In genomic region chr1:57949195-57949594, GRCm38 (mm10) we compare ENCODE assay signal across 11 mouse cellular contexts. TPM values are rescaled to one million over a fixed set of nuclear protein-coding genes. Genes with fewer than 3 reads are reported as not detected.
DNase-seq lines count a peak whose midpoint lies in the region; ATAC-seq and TF ChIP-seq lines count a peak whose summit lies in the region.
"Had no signal": no experiment of that assay in that cellular context is flagged by ENCODE, and none has a peak within 500 bp of the region (broad histone marks: within the 10 kb centered on the region; RNA-seq: fewer than 3 reads in every experiment).

No protein-coding gene starts in this region.

- WGBS in liver, embryonic 14.5 days (ENCODE audit: insufficient replicate concordance), result 25% methylated on average over 1 of the region's 1 CpGs
- WGBS in liver, embryonic 11.5 days, result 46% methylated on average over 1 of the region's 1 CpGs
- 6% methylated on average over 1 of the region's 1 CpGs for WGBS in midbrain, embryonic 11.5 days

- no peaks in the 10 kb centered on the region for H3K27me3 ChIP-seq in liver, embryonic 14.5 days (ENCODE audit: control insufficient read depth, insufficient read depth, low read length)
- H3K27me3 ChIP-seq in liver, embryonic 11.5 days (replicated peaks; ENCODE audit: control insufficient read depth, insufficient read depth, low read length), result no peaks in the 10 kb centered on the region
- H3K27me3 ChIP-seq in midbrain, embryonic 11.5 days (ENCODE audit: control insufficient read depth, insufficient read depth, low read length), result no peaks in the 10 kb centered on the region
- H3K27me3 ChIP-seq: heart, embryonic 13.5 days; limb, embryonic 12.5 days had no signal

- peak; percentile 67; the same call in 1 of the 2 replicates for ATAC-seq in frontal cortex, adult (ENCODE audit: low TSS enrichment)
- ATAC-seq in liver, embryonic 14.5 days (ENCODE audit: insufficient read depth), result no peak
- no peak for ATAC-seq in liver, embryonic 11.5 days (replicated peaks; ENCODE audit: low FRiP score)
- ATAC-seq in midbrain, embryonic 11.5 days (ENCODE audit: low FRiP score), result peak; percentile 48; the same call in 1 of the 2 replicates

- H3K27ac ChIP-seq in liver, embryonic 14.5 days, result no peak overlapping the region
- H3K27ac ChIP-seq in liver, embryonic 11.5 days (ENCODE audit: low read depth, low read length), result no peak overlapping the region
- H3K27ac ChIP-seq in midbrain, embryonic 11.5 days (ENCODE audit: low read depth, low read length), result no peak overlapping the region
- H3K27ac ChIP-seq: heart, embryonic 13.5 days; limb, embryonic 12.5 days had no signal

- no peak overlapping the region for H3K4me3 ChIP-seq in liver, embryonic 14.5 days (ENCODE audit: insufficient read depth in 1 of 2, low read depth in 2 of 2, low read length in 2 of 2)
- no peak overlapping the region for H3K4me3 ChIP-seq in liver, embryonic 11.5 days (ENCODE audit: low read depth, low read length)
- H3K4me3 ChIP-seq in midbrain, embryonic 11.5 days (ENCODE audit: low read depth, low read length), result no peak overlapping the region
- H3K4me3 ChIP-seq: heart, embryonic 13.5 days; limb, embryonic 12.5 days had no signal

- no peaks in the 10 kb centered on the region for H3K36me3 ChIP-seq in liver, embryonic 14.5 days (replicated peaks; ENCODE audit: control insufficient read depth, insufficient read depth, low read depth)
- H3K36me3 ChIP-seq in liver, embryonic 11.5 days (ENCODE audit: control insufficient read depth, insufficient read depth, low read length), result no peaks in the 10 kb centered on the region
- H3K36me3 ChIP-seq in midbrain, embryonic 11.5 days (ENCODE audit: control insufficient read depth, insufficient read depth, low read length), result no peaks in the 10 kb centered on the region

- H3K9ac ChIP-seq in liver, embryonic 14.5 days (replicated peaks), result no peak overlapping the region
- H3K9ac ChIP-seq in liver, embryonic 11.5 days (ENCODE audit: low read depth, low read length), result no peak overlapping the region
- H3K9ac ChIP-seq in midbrain, embryonic 11.5 days (ENCODE audit: low read length), result no peak overlapping the region
- H3K9ac ChIP-seq: heart, embryonic 13.5 days; limb, embryonic 12.5 days had no signal

- peak; percentile 11; the same call in 1 of the 2 replicates for TF ChIP-seq CTCF in liver, embryonic 14.5 days (IDR thresholded peaks at IDR 0.05; ENCODE audit: low read depth)

- no peaks in the 10 kb centered on the region for H3K4me1 ChIP-seq in liver, embryonic 14.5 days (replicated peaks; ENCODE audit: control insufficient read depth in 2 of 2, insufficient read depth in 2 of 2, low read length in 1 of 2)
- H3K4me1 ChIP-seq in liver, embryonic 11.5 days (replicated peaks; ENCODE audit: control insufficient read depth, insufficient read depth, low read length), result no peaks in the 10 kb centered on the region
- no peaks in the 10 kb centered on the region for H3K4me1 ChIP-seq in midbrain, embryonic 11.5 days (ENCODE audit: control insufficient read depth, insufficient read depth, low read length)

- DNase-seq in frontal cortex, postnatal 25 days (ENCODE audit: low spot score in 2 of 2), result no peak
- no peak for DNase-seq in liver, embryonic 14.5 days (ENCODE audit: low read depth in 3 of 3, low spot score in 3 of 3)
- no peak for DNase-seq in liver, embryonic 11.5 days (ENCODE audit: low spot score)
- peak; percentile 39 for DNase-seq in adipocyte (ENCODE audit: low spot score)
- DNase-seq in midbrain, embryonic 11.5 days (ENCODE audit: low spot score, missing footprints), result peak; percentile 81
- no peak for DNase-seq in urinary bladder, postnatal 25 days (ENCODE audit: low spot score)
- no peak for DNase-seq in testis, postnatal 14 days (ENCODE audit: low spot score)

- TF ChIP-seq EP300 in liver, embryonic 14.5 days (IDR thresholded peaks at IDR 0.05; ENCODE audit: low read depth), result no peak

- no peak overlapping the region for H3K4me2 ChIP-seq in liver, embryonic 14.5 days (ENCODE audit: low read depth)
- H3K4me2 ChIP-seq in liver, embryonic 11.5 days, result no peak overlapping the region
- H3K4me2 ChIP-seq in midbrain, embryonic 11.5 days, result no peak overlapping the region
- H3K4me2 ChIP-seq: heart, embryonic 13.5 days; limb, embryonic 12.5 days had no signal

- H3K9me3 ChIP-seq in liver, embryonic 14.5 days (ENCODE audit: control insufficient read depth, low read length), result no peaks in the 10 kb centered on the region
- no peaks in the 10 kb centered on the region for H3K9me3 ChIP-seq in liver, embryonic 11.5 days (ENCODE audit: control insufficient read depth, low read length)
- no peaks in the 10 kb centered on the region for H3K9me3 ChIP-seq in midbrain, embryonic 11.5 days (ENCODE audit: control insufficient read depth, low read length)
- H3K9me3 ChIP-seq: G1E; heart, embryonic 13.5 days; limb, embryonic 12.5 days had no signal

RNA-seq across cellular contexts. Expression of gene Sgo2a, which starts 46.6 kb away (rescaled TPM):
- 3.9 and 6.6 TPM in 2 replicates for polyA plus RNA-seq in liver, embryonic 14.5 days (2012; rRNA removed)
- 9.5 and 11.1 TPM in 2 replicates for polyA plus RNA-seq in liver, embryonic 14.5 days (2014; fragmentation: Nextera tagmentation; extraction: Ambion mirVana)
- polyA plus RNA-seq in liver, embryonic 11.5 days (2014; fragmentation: Nextera tagmentation; extraction: Ambion mirVana), result 15.3 and 18.2 TPM in 2 replicates
- 30.3 and 30.5 TPM in 2 replicates for polyA plus RNA-seq in midbrain, embryonic 11.5 days (2014; fragmentation: Nextera tagmentation; extraction: Ambion mirVana)

Comparison
In these comparisons a context has a peak if more than half of its experiments do, and no peak if none do; other contexts are left out.
1. ATAC-seq: peak in frontal cortex, adult (single experiment) and midbrain, embryonic 11.5 days (single experiment); none in liver, embryonic 14.5 days (single experiment) and liver, embryonic 11.5 days (single experiment).
2. DNase-seq: peak in adipocyte (single experiment) and midbrain, embryonic 11.5 days (single experiment); none in frontal cortex, postnatal 25 days (0 of 2), liver, embryonic 14.5 days (0 of 3), liver, embryonic 11.5 days (single experiment), urinary bladder, postnatal 25 days (single experiment) and testis, postnatal 14 days (single experiment).